Mouse (Mus musculus): ENCODE data around the gene Tmem117.

- TF ChIP-seq CTCF (IDR thresholded peaks at IDR 0.05; ENCODE audit: extremely low read depth, insufficient read depth, low read length): no peak
- no peak for TF ChIP-seq POLR2A (IDR thresholded peaks at IDR 0.05; ENCODE audit: extremely low read depth, insufficient read depth, low read length)
These were observed 264.2 kb downstream of the Tmem117 start for GRCm38 (mm10) chr15:94893201-94893600.

All from cortical plate, adult 2 months (tissue).